Mouse (Mus musculus) embryonic facial prominence, embryonic 12.5 days (tissue): Measurements from ENCODE around the gene Atad5. TPM values are rescaled to one million over a fixed set of nuclear protein-coding genes. Genes with fewer than 3 reads are reported as not detected.

Source experiments
- polyA plus RNA-seq: library from polyadenylated mRNA; unstranded; fragments of >200 nt; fragmentation: Nextera tagmentation; extraction: Ambion mirVana; gene quantifications from 2 replicates; pipeline ENCODE4 v1.2.1, GENCODE M21; 2016

Atad5 gene
- polyA plus RNA-seq, 1 experiment from 2014 or later, result 16.0 TPM

Other genes starting within 250 kb of the Atad5 start
- gene Utp6, start 127.0 kb upstream of the Atad5 start, polyA plus RNA-seq, result 64.7 and 69.8 TPM in 2 replicates
- 25.2 and 28.0 TPM in 2 replicates for gene Suz12, start 96.3 kb upstream of the Atad5 start, polyA plus RNA-seq
- gene Crlf3, start 8.4 kb upstream of the Atad5 start, polyA plus RNA-seq, result 51.7 and 52.9 TPM in 2 replicates
- 29.1 and 32.2 TPM in 2 replicates for gene Tefm, start 52.8 kb downstream of the Atad5 start, polyA plus RNA-seq
- 1.1 TPM in 2 replicates for gene Adap2, start 64.7 kb downstream of the Atad5 start, polyA plus RNA-seq
- 7.5 and 8.0 TPM in 2 replicates for gene Rnf135, start 94.5 kb downstream of the Atad5 start, polyA plus RNA-seq
- gene Rhot1, start 119.6 kb downstream of the Atad5 start, polyA plus RNA-seq, result 64.6 and 65.4 TPM in 2 replicates
- 6.4 and 7.0 TPM in 2 replicates for gene Rhbdl3, start 211.5 kb downstream of the Atad5 start, polyA plus RNA-seq